In the genomic region with DNA sequence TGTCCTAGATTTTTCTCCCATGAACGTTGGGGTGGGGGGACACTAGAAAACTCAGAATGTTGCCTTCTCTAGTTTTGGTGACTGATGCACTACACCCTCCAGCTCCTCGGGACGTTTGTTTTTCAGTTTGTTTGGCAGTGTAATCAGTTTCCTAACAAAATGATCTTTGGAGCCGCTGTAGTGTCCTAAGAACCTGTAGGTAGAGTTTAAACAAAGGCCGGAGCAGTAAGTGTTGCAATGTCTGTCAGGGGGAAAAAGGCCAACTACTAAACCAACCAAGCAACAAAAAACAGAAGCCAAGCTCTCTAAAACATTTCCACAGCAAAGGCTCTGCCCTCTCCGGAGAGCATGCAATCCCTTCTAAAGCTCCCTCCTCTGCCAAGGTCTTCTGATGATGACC, we compare ENCODE assay signal across 9 mouse cellular contexts. TPM values are rescaled to one million over a fixed set of nuclear protein-coding genes. Genes with fewer than 3 reads are reported as not detected.
DNase-seq lines count a peak whose midpoint lies in the region; ATAC-seq and TF ChIP-seq lines count a peak whose summit lies in the region.
"Had no signal": no experiment of that assay in that cellular context is flagged by ENCODE, and none has a peak within 500 bp of the region (broad histone marks: within the 10 kb centered on the region; RNA-seq: fewer than 3 reads in every experiment).

No protein-coding gene starts in this region.

- no peak for DNase-seq in heart, postnatal 0 days (ENCODE audit: low spot score)
- DNase-seq in heart, postnatal 14 days = no peak
- no peak for DNase-seq in midbrain, embryonic 14.5 days
- DNase-seq in right cerebral cortex, postnatal 4 days = no peak
- no peak for DNase-seq in ovary, adult 18-20 months (ENCODE audit: low spot score)
- DNase-seq in urinary bladder, postnatal 10 days (ENCODE audit: low spot score) = no peak

- peak overlapping the region; percentile 42; the same call in 1 of the 2 replicates for H3K9ac ChIP-seq in heart, postnatal 0 days (replicated peaks; ENCODE audit: low read depth, low read length)
- 0 out of 2 replicates have a peak overlapping the region, but pooled peaks have one; percentile 49 for H3K9ac ChIP-seq in embryonic facial prominence, embryonic 12.5 days
- no peak overlapping the region for H3K9ac ChIP-seq in hindbrain, embryonic 15.5 days
- H3K9ac ChIP-seq in midbrain, embryonic 14.5 days (replicated peaks; ENCODE audit: low read length) = peak overlapping the region; percentile 63; the same call in 1 of the 2 replicates

- H3K9me3 ChIP-seq in heart, postnatal 0 days (replicated peaks; ENCODE audit: control insufficient read depth, low read length) = no peaks in the 10 kb centered on the region
- H3K9me3 ChIP-seq in embryonic facial prominence, embryonic 12.5 days = no peaks in the 10 kb centered on the region
- H3K9me3 ChIP-seq in hindbrain, embryonic 15.5 days = no peaks in the 10 kb centered on the region
- H3K9me3 ChIP-seq in midbrain, embryonic 14.5 days (ENCODE audit: control insufficient read depth, low read length) = no peaks in the 10 kb centered on the region

- peak overlapping the region; percentile 79 for H3K4me2 ChIP-seq in heart, postnatal 0 days (ENCODE audit: low read depth, low read length)
- H3K4me2 ChIP-seq in embryonic facial prominence, embryonic 12.5 days (replicated peaks) = peak overlapping the region; percentile 77
- H3K4me2 ChIP-seq in hindbrain, embryonic 15.5 days = peak overlapping the region; percentile 86
- peak overlapping the region; percentile 80 for H3K4me2 ChIP-seq in midbrain, embryonic 14.5 days (ENCODE audit: low read length)

- no peaks in the 10 kb centered on the region for H3K4me1 ChIP-seq in heart, postnatal 0 days (ENCODE audit: control insufficient read depth, insufficient read depth)
- peaks cover 11% of the 10 kb centered on the region; the same call in 1 of the 2 replicates for H3K4me1 ChIP-seq in embryonic facial prominence, embryonic 12.5 days
- H3K4me1 ChIP-seq in hindbrain, embryonic 15.5 days (replicated peaks) = peaks cover 10% of the 10 kb centered on the region
- H3K4me1 ChIP-seq in midbrain, embryonic 14.5 days (ENCODE audit: control insufficient read depth, insufficient read depth, low read length) = peaks cover 5% of the 10 kb centered on the region; the same call in 1 of the 2 replicates

- peaks cover 12% of the 10 kb centered on the region; the same call in 1 of the 2 replicates for H3K27me3 ChIP-seq in heart, postnatal 0 days (ENCODE audit: control insufficient read depth, insufficient read depth, low read length)
- peaks cover 18% of the 10 kb centered on the region for H3K27me3 ChIP-seq in embryonic facial prominence, embryonic 12.5 days
- H3K27me3 ChIP-seq in hindbrain, embryonic 15.5 days = no peaks in the 10 kb centered on the region
- H3K27me3 ChIP-seq in midbrain, embryonic 14.5 days (ENCODE audit: control insufficient read depth, insufficient read depth, low read length) = no peaks in the 10 kb centered on the region

- intact Hi-C loops in heart, postnatal 14 days (cut with DNase I) = no loop called here

- TF ChIP-seq CTCF in heart, postnatal 0 days (IDR thresholded peaks at IDR 0.05; ENCODE audit: low read depth) = no peak

- TF ChIP-seq EP300 in heart, postnatal 0 days (IDR thresholded peaks at IDR 0.05; ENCODE audit: low read depth) = no peak

- WGBS in heart, postnatal 0 days = 76% methylated on average over 6 of the region's 6 CpGs
- WGBS in embryonic facial prominence, embryonic 12.5 days = 68% methylated on average over 6 of the region's 6 CpGs
- WGBS in hindbrain, embryonic 15.5 days = 74% methylated on average over 6 of the region's 6 CpGs
- 66% methylated on average over 6 of the region's 6 CpGs for WGBS in midbrain, embryonic 14.5 days

- no peak for ATAC-seq in heart, postnatal 0 days (ENCODE audit: insufficient read depth, low read depth)
- ATAC-seq in embryonic facial prominence, embryonic 12.5 days (ENCODE audit: insufficient number of reproducible peaks, insufficient read depth, low FRiP score, low TSS enrichment) = no peak
- ATAC-seq in hindbrain, embryonic 15.5 days (ENCODE audit: low FRiP score, low read depth) = no peak
- no peak for ATAC-seq in midbrain, embryonic 14.5 days (ENCODE audit: low FRiP score, low TSS enrichment)

- H3K27ac ChIP-seq in heart, postnatal 0 days (ENCODE audit: low read depth) = no peak overlapping the region
- no peak overlapping the region for H3K27ac ChIP-seq in embryonic facial prominence, embryonic 12.5 days
- no peak overlapping the region for H3K27ac ChIP-seq in hindbrain, embryonic 15.5 days (replicated peaks)
- no peak overlapping the region for H3K27ac ChIP-seq in midbrain, embryonic 14.5 days (replicated peaks; ENCODE audit: low read depth, low read length)
- H3K27ac ChIP-seq: macrophage had no signal

- H3K4me3 ChIP-seq in heart, postnatal 0 days (ENCODE audit: low read depth, low read length) = peak overlapping the region; percentile 45
- H3K4me3 ChIP-seq in embryonic facial prominence, embryonic 12.5 days = peak overlapping the region; percentile 39; the same call in 1 of the 2 replicates
- peak overlapping the region; percentile 47 for H3K4me3 ChIP-seq in hindbrain, embryonic 15.5 days
- H3K4me3 ChIP-seq in midbrain, embryonic 14.5 days (replicated peaks; ENCODE audit: low read depth, low read length) = peak overlapping the region; percentile 44

- no peaks in the 10 kb centered on the region for H3K36me3 ChIP-seq in heart, postnatal 0 days (replicated peaks; ENCODE audit: control insufficient read depth, insufficient read depth, low read length)
- H3K36me3 ChIP-seq in embryonic facial prominence, embryonic 12.5 days = no peaks in the 10 kb centered on the region
- H3K36me3 ChIP-seq in hindbrain, embryonic 15.5 days = no peaks in the 10 kb centered on the region
- H3K36me3 ChIP-seq in midbrain, embryonic 14.5 days (ENCODE audit: control insufficient read depth, insufficient read depth, low read length) = no peaks in the 10 kb centered on the region

RNA-seq across cellular contexts. Expression of a gene that starts 0.5 kb away (rescaled TPM):
- 0.11 TPM in 1 of 2 replicates, not detected in the other for total RNA-seq in heart, postnatal 0 days (2014; rRNA removed; ENCODE audit: low replicate concordance)
- polyA plus RNA-seq in heart, postnatal 0 days (2015; fragmentation: Nextera tagmentation; extraction: Ambion mirVana) = not detected in 2 replicates
- not detected for total RNA-seq in heart, postnatal 14 days (2021)
- 0.06 TPM in 1 of 2 replicates, not detected in the other for polyA plus RNA-seq in embryonic facial prominence, embryonic 12.5 days (2016; fragmentation: Nextera tagmentation; extraction: Ambion mirVana)
- polyA plus RNA-seq in hindbrain, embryonic 15.5 days (2015; fragmentation: Nextera tagmentation; extraction: Ambion mirVana) = 0.30 TPM in 1 of 2 replicates, not detected in the other
- polyA plus RNA-seq in midbrain, embryonic 14.5 days (2014; fragmentation: Nextera tagmentation; extraction: Ambion mirVana) = not detected in 2 replicates
- polyA plus RNA-seq: macrophage had no signal
